26 mouse cellular contexts compared by ENCODE assay signal in the genomic region with DNA sequence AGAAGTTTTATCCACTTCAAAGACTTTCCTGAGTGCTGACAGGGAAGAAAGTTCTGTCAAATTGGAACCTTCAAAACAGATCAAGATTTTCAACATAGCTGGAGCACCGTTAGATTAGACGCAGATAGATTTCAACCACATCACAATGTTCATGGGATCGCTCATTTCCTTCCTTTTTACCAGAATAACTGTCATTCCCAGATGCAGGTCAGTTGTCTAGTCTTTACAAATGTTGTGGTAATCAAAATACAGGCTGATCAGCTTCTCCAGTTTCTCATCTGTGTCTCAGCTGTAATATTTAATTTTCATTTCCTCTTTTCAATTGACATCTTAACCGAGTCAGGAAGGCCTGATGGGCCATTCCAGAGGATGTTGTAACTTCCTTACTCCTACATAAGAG. TPM values are rescaled to one million over a fixed set of nuclear protein-coding genes. Genes with fewer than 3 reads are reported as not detected.
A peak's percentile ranks its signal among the peaks of the same experiment; 100 is the strongest.
DNase-seq lines count a peak whose midpoint lies in the region; ATAC-seq and TF ChIP-seq lines count a peak whose summit lies in the region.
"Had no signal": no experiment of that assay in that cellular context is flagged by ENCODE, and none has a peak within 500 bp of the region (broad histone marks: within the 10 kb centered on the region; RNA-seq: fewer than 3 reads in every experiment).

No protein-coding gene starts in this region.

- DNase-seq in heart, adult 11 months: peak; percentile 14
- no peak for DNase-seq in heart, postnatal 4 days
- DNase-seq in ES-E14 (ENCODE audit: low read depth, low spot score): no peak
- DNase-seq in thymus, postnatal 36 days: no peak
- DNase-seq in adrenal gland, postnatal 4 days (ENCODE audit: low spot score in 2 of 2): no peak
- DNase-seq: adrenal gland, adult 8-10 months; adrenal gland, postnatal 36 days; cerebellum, adult 11 months; cerebellum, adult 2 months; cerebellum, adult 9-11 months; cerebellum, postnatal 25 days; embryo, embryonic 11 days; gastrocnemius, postnatal 25 days; kidney, adult 18-20 months had no signal

- peak overlapping the region; percentile 22; the same call in 1 of the 2 replicates for H3K27ac ChIP-seq in ES-E14 (ENCODE audit: insufficient read depth, low read depth, low read length, poor library complexity, severe bottlenecking)
- H3K27ac ChIP-seq: embryonic facial prominence, embryonic 10.5 days; embryonic facial prominence, embryonic 13.5 days; forebrain, embryonic 12.5 days; forebrain, embryonic 15.5 days; hindbrain, embryonic 10.5 days; hindbrain, embryonic 13.5 days; intestine, embryonic 15.5 days had no signal

- no peak overlapping the region; a peak in 1 of 4 replicates for H3K4me3 ChIP-seq in ES-E14 (ENCODE audit: insufficient read depth in 1 of 2, low read depth in 1 of 2, low read length in 2 of 2, poor library complexity in 1 of 2, severe bottlenecking in 1 of 2)
- H3K4me3 ChIP-seq: embryonic facial prominence, embryonic 10.5 days; embryonic facial prominence, embryonic 13.5 days; erythroblast, embryonic 14.5 days; forebrain, embryonic 12.5 days; forebrain, embryonic 15.5 days; hindbrain, embryonic 10.5 days; hindbrain, embryonic 13.5 days; intestine, embryonic 15.5 days had no signal

- no peaks in the 10 kb centered on the region for H3K9me3 ChIP-seq in ES-E14 (ENCODE audit: control insufficient read depth, insufficient read depth, low read depth, low read length)
- H3K9me3 ChIP-seq: embryonic facial prominence, embryonic 10.5 days; embryonic facial prominence, embryonic 13.5 days; forebrain, embryonic 12.5 days; forebrain, embryonic 15.5 days; hindbrain, embryonic 10.5 days; hindbrain, embryonic 13.5 days; intestine, embryonic 15.5 days had no signal

- H3K9ac ChIP-seq in ES-E14 (ENCODE audit: insufficient read depth, low read depth, low read length, poor library complexity, severe bottlenecking): no peak overlapping the region; the same call in 1 of the 2 replicates
- H3K9ac ChIP-seq: embryonic facial prominence, embryonic 13.5 days; forebrain, embryonic 12.5 days; forebrain, embryonic 15.5 days; hindbrain, embryonic 13.5 days; intestine, embryonic 15.5 days had no signal

- in situ Hi-C loops in ES-E14 (cut with MboI; ENCODE audit: low sequenced_read_pairs in 2 of 2, unreplicated experiment in 2 of 2): no loop called here

- peaks cover 21 to 27% of the 10 kb centered on the region in 2 experiments for H3K4me1 ChIP-seq in ES-E14 (ENCODE audit: control insufficient read depth in 2 of 2, insufficient read depth in 2 of 2, low read length in 2 of 2, poor library complexity in 1 of 2)
- H3K4me1 ChIP-seq: embryonic facial prominence, embryonic 10.5 days; embryonic facial prominence, embryonic 13.5 days; forebrain, embryonic 12.5 days; forebrain, embryonic 15.5 days; hindbrain, embryonic 10.5 days; hindbrain, embryonic 13.5 days; intestine, embryonic 15.5 days had no signal

- no peaks in the 10 kb centered on the region for H3K36me3 ChIP-seq in ES-E14 (ENCODE audit: control insufficient read depth, insufficient read depth, low read length, poor library complexity, severe bottlenecking)
- H3K36me3 ChIP-seq: embryonic facial prominence, embryonic 10.5 days; embryonic facial prominence, embryonic 13.5 days; forebrain, embryonic 12.5 days; forebrain, embryonic 15.5 days; hindbrain, embryonic 10.5 days; hindbrain, embryonic 13.5 days; intestine, embryonic 15.5 days had no signal

- peak; percentile 55 for ATAC-seq in megakaryocyte progenitor cell, adult 5-6 weeks (replicated peaks; ENCODE audit: poor library complexity)
- ATAC-seq: CD4-positive, CD25-positive, alpha-beta regulatory T cell, adult 4 months; forebrain, embryonic 15.5 days; hindbrain, embryonic 16.5 days; intestine, embryonic 15.5 days had no signal

TF ChIP-seq in ES-E14, 5 proteins besides CTCF, POLR2A, EP300 and RAD21:
- TF ChIP-seq MAFK (IDR thresholded peaks at IDR 0.05; ENCODE audit: insufficient read depth, low read depth, low read length): no peak
- TF ChIP-seq HCFC1 (IDR thresholded peaks at IDR 0.05; ENCODE audit: borderline replicate concordance, insufficient read depth, low read length): no peak
- TF ChIP-seq ZNF384 (IDR thresholded peaks at IDR 0.05; ENCODE audit: low read depth, low read length): no peak
- no peak for TF ChIP-seq ZC3H11A (IDR thresholded peaks at IDR 0.05; ENCODE audit: borderline replicate concordance, low read depth, low read length)
- TF ChIP-seq CHD2 (IDR thresholded peaks at IDR 0.05; ENCODE audit: low read depth, low read length): no peak
TF ChIP-seq in ES-E14: peak in this region for 0.

RNA-seq across cellular contexts. Expression of gene Six4, which starts 29.5 kb away (rescaled TPM):
- total RNA-seq in heart, postnatal 4 days (2021): 1 to 10 TPM; 2.3 TPM
- 13.6 and 17.1 TPM in 2 replicates for total RNA-seq in ES-E14 (2012; rRNA removed)
- 0.12 TPM in 1 of 2 replicates, not detected in the other for total RNA-seq in megakaryocyte progenitor cell, adult 5-6 weeks (2015)
- not detected in 2 replicates for total RNA-seq in megakaryocyte progenitor cell, adult 5-6 weeks (2017)
- total RNA-seq in adrenal gland, postnatal 4 days (2021): 1 to 10 TPM; 2.9 to 3.7 TPM
- total RNA-seq: MEL had no signal

RNA-seq across cellular contexts. Expression of gene Six1, which starts 30.1 kb away (rescaled TPM):
- total RNA-seq in heart, postnatal 4 days (2021): under 1 TPM; 0.19 to 0.54 TPM
- total RNA-seq in ES-E14 (2012; rRNA removed): 2.2 and 2.9 TPM in 2 replicates
- 0.10 and 0.35 TPM in 2 replicates for total RNA-seq in megakaryocyte progenitor cell, adult 5-6 weeks (2015)
- 0.25 TPM in 1 of 2 replicates, not detected in the other for total RNA-seq in megakaryocyte progenitor cell, adult 5-6 weeks (2017)
- total RNA-seq in adrenal gland, postnatal 4 days (2021): 1 to 10 TPM; 4.0 to 5.6 TPM
- total RNA-seq: MEL had no signal

RNA-seq across cellular contexts. Expression of gene Mnat1, which starts 39.7 kb away (rescaled TPM):
- total RNA-seq in heart, postnatal 4 days (2021): 10 to 100 TPM; 28.0 to 30.3 TPM
- 26.8 and 41.2 TPM in 2 replicates for total RNA-seq in ES-E14 (2012; rRNA removed)
- total RNA-seq in megakaryocyte progenitor cell, adult 5-6 weeks (2015): 29.2 and 35.0 TPM in 2 replicates
- 39.6 and 52.3 TPM in 2 replicates for total RNA-seq in megakaryocyte progenitor cell, adult 5-6 weeks (2017)
- total RNA-seq in adrenal gland, postnatal 4 days (2021): 10 to 100 TPM; 32.9 to 35.0 TPM
